Mouse (Mus musculus): Measurements from ENCODE around the gene Fcer1g.

GRCm38 (mm10) chr1:171279721-171280120 is 45.6 kb upstream of the Fcer1g start:
- TF ChIP-seq POLR2A (IDR thresholded peaks at IDR 0.05; ENCODE audit: low read depth, low read length) (no peak), CTCF (IDR thresholded peaks at IDR 0.05; ENCODE audit: extremely low read depth, insufficient read length, insufficient replicate concordance, low read depth, low read length) (no peak)
